Mouse (Mus musculus): ENCODE measurements around the gene Ptpn22.
"Not testable (repeated sequence)": the region's sequence is repeated elsewhere in the genome, so short reads cannot be mapped to it uniquely, and the experiment has no call there.

Ptpn22 gene

GRCm38 (mm10) chr3:103858881-103859801 is at the start of gene Ptpn22:
TSS of gene Ptpn22 (plus strand) at chr3:103859795.
- peak; percentile 24 for DNase-seq (ENCODE audit: low read depth)

GRCm38 (mm10) chr3:103809799-103810150 is 49.8 kb upstream of the Ptpn22 start:
- DNase-seq (ENCODE audit: low read depth) = no peak

GRCm38 (mm10) chr3:103810967-103811366 is 48.6 kb upstream of the Ptpn22 start:
- no peak for DNase-seq (ENCODE audit: low read depth)

- DNase-seq (ENCODE audit: low read depth) = no peak
Measured at GRCm38 (mm10) chr3:103827548-103827947, 32.0 kb upstream of the Ptpn22 start.

- DNase-seq (ENCODE audit: low read depth) = no peak
Measured at GRCm38 (mm10) chr3:103829036-103829435, 30.6 kb upstream of the Ptpn22 start.

GRCm38 (mm10) chr3:103830681-103831080 is 28.9 kb upstream of the Ptpn22 start:
- not testable (repeated sequence) for DNase-seq (ENCODE audit: low read depth)

GRCm38 (mm10) chr3:103831146-103831545 is 28.4 kb upstream of the Ptpn22 start:
- DNase-seq (ENCODE audit: low read depth) = no peak

GRCm38 (mm10) chr3:103832426-103832825 is 27.2 kb upstream of the Ptpn22 start, which contains the start of gene Bcl2l15:
TSS of gene Bcl2l15 (plus strand) at chr3:103832601.
- DNase-seq (ENCODE audit: low read depth) = no peak

GRCm38 (mm10) chr3:103834001-103834400 is 25.6 kb upstream of the Ptpn22 start:
- DNase-seq (ENCODE audit: low read depth) = no peak

- no peak for DNase-seq (ENCODE audit: low read depth)
Measured at GRCm38 (mm10) chr3:103835272-103835950, 24.2 kb upstream of the Ptpn22 start.

GRCm38 (mm10) chr3:103835951-103836310 is 23.7 kb upstream of the Ptpn22 start:
- no peak for DNase-seq (ENCODE audit: low read depth)

- no peak for DNase-seq (ENCODE audit: low read depth)
Measured at GRCm38 (mm10) chr3:103836453-103836852, 23.1 kb upstream of the Ptpn22 start.

- no peak for DNase-seq (ENCODE audit: low read depth)
Measured at GRCm38 (mm10) chr3:103839711-103840110, 19.9 kb upstream of the Ptpn22 start.

GRCm38 (mm10) chr3:103840195-103840594 is 19.4 kb upstream of the Ptpn22 start:
- DNase-seq (ENCODE audit: low read depth) = not testable (repeated sequence)

GRCm38 (mm10) chr3:103840946-103841345 is 18.6 kb upstream of the Ptpn22 start:
- DNase-seq (ENCODE audit: low read depth) = not testable (repeated sequence)

- DNase-seq (ENCODE audit: low read depth) = no peak
Measured at GRCm38 (mm10) chr3:103850644-103851363, 8.8 kb upstream of the Ptpn22 start.

- no peak for DNase-seq (ENCODE audit: low read depth)
Measured at GRCm38 (mm10) chr3:103851481-103851880, 8.1 kb upstream of the Ptpn22 start.

- DNase-seq (ENCODE audit: low read depth) = no peak
Measured at GRCm38 (mm10) chr3:103851882-103852281, 7.7 kb upstream of the Ptpn22 start.

GRCm38 (mm10) chr3:103852565-103853299 is 6.9 kb upstream of the Ptpn22 start:
- DNase-seq (ENCODE audit: low read depth) = peak; percentile 71

- no peak for DNase-seq (ENCODE audit: low read depth)
Measured at GRCm38 (mm10) chr3:103853804-103854203, 5.8 kb upstream of the Ptpn22 start.

- no peak for DNase-seq (ENCODE audit: low read depth)
Measured at GRCm38 (mm10) chr3:103857036-103857805, 2.4 kb upstream of the Ptpn22 start.

Measured in c-Kit-positive CD71-negative TER-119-negative erythroid progenitor cells, embryonic 14.5 days (primary cell).